Mouse (Mus musculus): ENCODE data around the gene Nacc1.
"Not testable (repeated sequence)": the region's sequence is repeated elsewhere in the genome, so short reads cannot be mapped to it uniquely, and the experiment has no call there.

Gene Nacc1

GRCm38 (mm10) chr8:84639162-84640009, 48.3 kb downstream of the Nacc1 start:
- DNase-seq, result peak; percentile 96

- peak; percentile 57 for DNase-seq
Observed at GRCm38 (mm10) chr8:84638555-84639161, 49.0 kb downstream of the Nacc1 start.

DNA sequence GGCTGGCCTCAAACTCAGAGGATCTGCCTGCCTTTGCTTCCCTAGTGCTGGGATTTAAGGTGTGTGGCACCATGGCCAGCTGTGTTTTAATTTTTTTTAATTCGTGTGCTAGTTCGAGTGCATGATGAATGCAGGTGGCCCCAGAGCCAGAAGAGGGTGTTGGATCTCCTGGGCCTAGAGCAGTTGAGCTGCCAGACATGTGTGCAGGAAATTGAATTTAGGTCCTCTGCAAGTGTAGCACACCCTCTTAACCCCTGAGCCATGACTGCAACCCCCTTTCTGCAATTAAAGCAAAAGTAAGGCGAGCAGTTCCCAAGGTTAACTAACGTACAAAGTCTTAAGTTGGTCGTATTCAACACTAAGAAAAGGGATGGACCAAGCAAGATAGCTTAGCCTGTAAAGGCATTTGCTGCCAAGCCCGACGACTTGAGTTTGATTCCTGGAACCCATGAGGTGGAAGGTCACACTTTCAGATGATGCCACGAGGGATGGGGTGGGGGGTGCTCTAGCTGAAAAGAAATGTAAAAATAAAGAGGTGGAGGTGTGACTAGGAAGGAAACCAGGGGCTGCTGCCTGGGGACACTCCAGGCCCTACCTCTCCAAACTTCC, 49.6 kb downstream of the Nacc1 start:
- no peak for DNase-seq

GRCm38 (mm10) chr8:84636051-84636691, 51.5 kb downstream of the Nacc1 start:
- no peak for DNase-seq

DNA sequence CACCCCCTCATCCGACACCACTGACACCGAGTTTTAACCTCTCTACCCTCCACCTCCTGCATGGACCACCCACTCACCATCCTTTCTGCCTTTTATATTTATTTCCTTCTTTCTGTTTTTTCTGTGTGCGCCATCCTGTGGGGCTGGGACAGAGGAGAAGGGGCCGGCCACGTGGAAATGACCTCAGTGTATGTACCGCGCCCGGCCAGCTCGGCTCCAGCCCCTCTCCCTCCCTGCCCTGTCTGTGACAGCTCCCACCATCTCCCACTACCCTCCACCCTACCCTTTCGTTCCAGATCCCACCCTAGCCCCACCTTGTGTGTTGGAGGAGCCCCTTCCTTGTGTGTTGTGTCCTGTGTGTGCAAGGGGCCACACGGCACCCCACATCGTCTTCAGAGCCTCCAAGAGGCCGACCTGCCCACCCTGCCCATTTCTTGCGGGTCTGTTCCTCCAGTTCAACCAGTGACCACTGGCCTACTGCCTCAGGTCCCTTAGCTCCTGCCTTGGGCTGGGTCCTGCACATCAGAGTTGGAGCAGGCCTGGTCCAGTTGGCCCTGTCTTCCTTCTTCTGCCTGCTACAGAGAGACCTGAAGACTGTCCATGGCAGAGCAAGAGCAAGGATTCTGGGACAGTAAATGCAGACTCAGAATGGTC, 52.1 kb downstream of the Nacc1 start:
- DNase-seq, result no peak

- peak; percentile 79 for DNase-seq
Observed at GRCm38 (mm10) chr8:84634849-84635304, 52.8 kb downstream of the Nacc1 start.

GRCm38 (mm10) chr8:84633841-84634584, 53.6 kb downstream of the Nacc1 start:
- no peak for DNase-seq

DNA sequence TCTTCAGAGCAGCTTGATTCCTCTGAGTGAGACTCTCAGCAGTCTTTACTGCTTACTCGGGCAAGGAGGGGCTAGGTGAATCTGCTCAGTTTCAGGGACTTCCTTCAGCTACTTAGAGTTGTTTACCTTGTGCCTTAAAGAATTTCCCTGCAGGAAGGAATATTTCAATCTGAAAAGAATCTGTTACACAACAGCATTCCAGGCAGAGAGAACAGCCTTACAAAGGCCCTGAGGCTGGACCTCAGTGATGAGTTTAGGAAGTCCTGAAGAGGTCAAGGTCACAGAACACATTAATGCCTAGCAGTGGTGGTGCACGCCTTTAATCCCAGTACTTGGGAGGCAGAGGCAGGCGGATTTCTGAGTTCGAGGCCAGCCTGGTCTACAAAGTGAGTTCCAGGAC, 55.8 kb downstream of the Nacc1 start:
- DNase-seq, result no peak

- DNase-seq, result no peak
Observed at GRCm38 (mm10) chr8:84630145-84630544, 57.5 kb downstream of the Nacc1 start.

DNA sequence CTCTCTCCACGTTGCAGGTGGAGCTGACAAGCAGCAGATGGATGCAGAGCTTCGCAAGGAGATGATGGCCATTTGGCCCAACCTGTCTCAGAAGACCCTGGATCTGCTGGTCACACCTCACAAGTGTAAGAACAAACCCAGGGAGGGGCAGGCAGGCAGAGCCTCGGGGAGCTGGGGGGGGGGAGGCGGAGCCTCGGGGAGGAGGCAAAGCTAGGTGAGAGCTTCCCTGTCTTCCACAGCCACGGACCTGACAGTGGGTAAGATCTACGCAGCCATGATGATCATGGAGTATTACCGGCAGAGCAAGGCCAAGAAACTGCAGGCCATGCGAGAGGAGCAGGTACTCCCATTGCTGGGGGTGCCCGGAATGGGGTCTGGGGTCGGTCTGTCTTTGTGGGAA, 58.1 kb downstream of the Nacc1 start:
- DNase-seq, result no peak

DNA sequence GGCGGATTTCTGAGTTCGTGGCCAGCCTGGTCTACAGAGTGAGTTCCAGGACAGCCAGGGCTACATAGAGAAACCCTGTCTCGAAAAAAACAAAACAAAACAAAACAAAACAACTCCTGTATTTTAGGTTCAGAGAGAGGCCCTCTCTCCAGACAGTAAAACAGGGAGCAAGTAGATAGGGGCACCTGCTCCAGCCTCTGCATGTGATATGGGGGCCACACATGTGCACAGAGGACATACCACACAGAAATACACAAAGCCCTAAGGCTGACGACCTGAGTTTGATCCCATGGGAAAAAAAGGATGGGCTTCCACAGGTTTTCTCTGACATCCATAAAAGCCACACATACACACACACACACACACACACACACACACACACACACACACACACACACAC, 64.2 kb downstream of the Nacc1 start:
- not testable (repeated sequence) for DNase-seq

GRCm38 (mm10) chr8:84621102-84621625, 66.5 kb downstream of the Nacc1 start:
- DNase-seq, result no peak
